Mouse (Mus musculus) spleen, adult 2 months (tissue): Measurements from ENCODE around the gene Rtf2.

Experiments
- CTCF ChIP-seq: fragments of 200-500 bp; IDR thresholded peaks from 2 replicates; pipeline ENCODE4 v1.5.1; 2011; ENCODE audit warnings: mild to moderate bottlenecking, inconsistent platforms; ENCODE audit not compliant: insufficient read depth, insufficient read length, insufficient replicate concordance; ENCODE audit errors: extremely low read depth
- POLR2A ChIP-seq: fragments of 200-500 bp; IDR thresholded peaks from 2 replicates; pipeline ENCODE4 v1.6.1; 2011; ENCODE audit warnings: low read depth, low read length, inconsistent platforms

- TF ChIP-seq CTCF, result no peak
- no peak for TF ChIP-seq POLR2A
Observed at GRCm38 (mm10) chr2:172473591-172473990, 33.2 kb downstream of the Rtf2 start.
